Mouse (Mus musculus): ENCODE measurements around the gene Rtn3. TPM values are rescaled to one million over a fixed set of nuclear protein-coding genes. Genes with fewer than 3 reads are reported as not detected.

Gene Rtn3
- total and polyA plus RNA-seq, 2 experiments = 22.5 to 45.7 TPM

- no peaks in the 10 kb centered on the region for H3K79me2 ChIP-seq (ENCODE audit: control insufficient read depth, insufficient read depth, low read length)
- DNase-seq (ENCODE audit: extremely low read depth, low read depth, low spot score) = no peak
- 84% methylated on average over 6 of the region's 6 CpGs for WGBS
- no peaks in the 10 kb centered on the region for H3K27me3 ChIP-seq (ENCODE audit: control insufficient read depth, insufficient read depth, low read length)
- H3K4me1 ChIP-seq (ENCODE audit: control insufficient read depth, insufficient read depth, low read length) = no peaks in the 10 kb centered on the region
- H3K4me3 ChIP-seq (ENCODE audit: insufficient read depth, low read depth, low read length) = no peak overlapping the region
- H3K9ac ChIP-seq (ENCODE audit: low read depth, low read length) = no peak overlapping the region
- no peaks in the 10 kb centered on the region for H3K36me3 ChIP-seq (ENCODE audit: control insufficient read depth, insufficient read depth, low read length)
- no peak overlapping the region for H3K27ac ChIP-seq (replicated peaks; ENCODE audit: insufficient read depth, low read depth, low read length)
- no peak for TF ChIP-seq POLR2A (IDR thresholded peaks at IDR 0.05; ENCODE audit: extremely low read depth, insufficient read depth, low read length)
- TF ChIP-seq CTCF (IDR thresholded peaks at IDR 0.05; ENCODE audit: low read depth, low read length) = no peak
These were observed 94.6 kb downstream of the Rtn3 start for GRCm38 (mm10) chr19:7388488-7388887.

GRCm38 (mm10) chr19:7386042-7386441 is 97.0 kb downstream of the Rtn3 start:
- DNase-seq (ENCODE audit: extremely low read depth, low read depth, low spot score) = no peak
- no peaks in the 10 kb centered on the region for H3K27me3 ChIP-seq (ENCODE audit: control insufficient read depth, insufficient read depth, low read length)
- H3K27ac ChIP-seq (replicated peaks; ENCODE audit: insufficient read depth, low read depth, low read length) = no peak overlapping the region
- H3K79me2 ChIP-seq (ENCODE audit: control insufficient read depth, insufficient read depth, low read length) = no peaks in the 10 kb centered on the region
- H3K4me3 ChIP-seq (ENCODE audit: insufficient read depth, low read depth, low read length) = no peak overlapping the region
- no peak overlapping the region for H3K9ac ChIP-seq (ENCODE audit: low read depth, low read length)
- TF ChIP-seq CTCF (IDR thresholded peaks at IDR 0.05; ENCODE audit: low read depth, low read length) = no peak
- TF ChIP-seq POLR2A (IDR thresholded peaks at IDR 0.05; ENCODE audit: extremely low read depth, insufficient read depth, low read length) = no peak
- no peaks in the 10 kb centered on the region for H3K36me3 ChIP-seq (ENCODE audit: control insufficient read depth, insufficient read depth, low read length)
- 76% methylated on average over 2 of the region's 2 CpGs for WGBS
- no peaks in the 10 kb centered on the region; the same call in 1 of the 2 replicates for H3K4me1 ChIP-seq (ENCODE audit: control insufficient read depth, insufficient read depth, low read length)

GRCm38 (mm10) chr19:7382903-7383865 is 99.9 kb downstream of the Rtn3 start, which contains the start of gene Spindoc:
Gene Spindoc (minus strand): TSS chr19:7382994.
- peak; percentile 71 for DNase-seq (ENCODE audit: extremely low read depth, low read depth, low spot score)
- Histone ChIP-seq H3K9ac (ENCODE audit: low read depth, low read length) (peak within 1 kb of the TSS; percentile 85), H3K79me2 (ENCODE audit: control insufficient read depth, insufficient read depth, low read length) (peaks cover 2% of the 10 kb centered on the region; the same call in 1 of the 2 replicates), H3K27me3 (ENCODE audit: control insufficient read depth, insufficient read depth, low read length) (no peaks in the 10 kb centered on the region), H3K27ac (replicated peaks; ENCODE audit: insufficient read depth, low read depth, low read length) (0 out of 2 replicates have a peak within 1 kb of the TSS, but pooled peaks have one; percentile 2), H3K4me3 (ENCODE audit: insufficient read depth, low read depth, low read length) (peak within 1 kb of the TSS; percentile 87), H3K4me1 (ENCODE audit: control insufficient read depth, insufficient read depth, low read length) (no peaks in the 10 kb centered on the region; the same call in 1 of the 2 replicates), H3K36me3 (ENCODE audit: control insufficient read depth, insufficient read depth, low read length) (no peaks in the 10 kb centered on the region)
- 5% methylated on average over 52 of the region's 52 CpGs for WGBS
- TF ChIP-seq POLR2A (IDR thresholded peaks at IDR 0.05; ENCODE audit: extremely low read depth, insufficient read depth, low read length) (peak; percentile 72), CTCF (IDR thresholded peaks at IDR 0.05; ENCODE audit: low read depth, low read length) (no peak)

GRCm38 (mm10) chr19:7382248-7382902 is 100.7 kb downstream of the Rtn3 start:
- no peak for TF ChIP-seq POLR2A (IDR thresholded peaks at IDR 0.05; ENCODE audit: extremely low read depth, insufficient read depth, low read length)
- TF ChIP-seq CTCF (IDR thresholded peaks at IDR 0.05; ENCODE audit: low read depth, low read length) = no peak
- WGBS = 1% methylated on average over 59 of the region's 60 CpGs

GRCm38 (mm10) chr19:7381906-7382247 is 101.2 kb downstream of the Rtn3 start:
- Histone ChIP-seq H3K4me3 (ENCODE audit: insufficient read depth, low read depth, low read length) (peak overlapping the region; percentile 87), H3K9ac (ENCODE audit: low read depth, low read length) (peak overlapping the region; percentile 85), H3K36me3 (ENCODE audit: control insufficient read depth, insufficient read depth, low read length) (no peaks in the 10 kb centered on the region; the same call in 1 of the 2 replicates), H3K4me1 (ENCODE audit: control insufficient read depth, insufficient read depth, low read length) (no peaks in the 10 kb centered on the region; the same call in 1 of the 2 replicates), H3K79me2 (ENCODE audit: control insufficient read depth, insufficient read depth, low read length) (peaks cover 2% of the 10 kb centered on the region; the same call in 1 of the 2 replicates), H3K27me3 (ENCODE audit: control insufficient read depth, insufficient read depth, low read length) (no peaks in the 10 kb centered on the region), H3K27ac (replicated peaks; ENCODE audit: insufficient read depth, low read depth, low read length) (no peak overlapping the region)
- WGBS = 33% methylated on average over 8 of the region's 8 CpGs
- TF ChIP-seq POLR2A (IDR thresholded peaks at IDR 0.05; ENCODE audit: extremely low read depth, insufficient read depth, low read length) (no peak), CTCF (IDR thresholded peaks at IDR 0.05; ENCODE audit: low read depth, low read length) (no peak)
- DNase-seq (ENCODE audit: extremely low read depth, low read depth, low spot score) = no peak

More at GRCm38 (mm10) chr19:7382248-7382902, 100.7 kb downstream of the Rtn3 start:
- H3K36me3 ChIP-seq (ENCODE audit: control insufficient read depth, insufficient read depth, low read length) = no peaks in the 10 kb centered on the region
- H3K79me2 ChIP-seq (ENCODE audit: control insufficient read depth, insufficient read depth, low read length) = peaks cover 2% of the 10 kb centered on the region; the same call in 1 of the 2 replicates
- H3K4me1 ChIP-seq (ENCODE audit: control insufficient read depth, insufficient read depth, low read length) = no peaks in the 10 kb centered on the region; the same call in 1 of the 2 replicates
- H3K9ac ChIP-seq (ENCODE audit: low read depth, low read length) = peak overlapping the region; percentile 85
- peak overlapping the region; percentile 87 for H3K4me3 ChIP-seq (ENCODE audit: insufficient read depth, low read depth, low read length)
- DNase-seq (ENCODE audit: extremely low read depth, low read depth, low spot score) = no peak
- 0 out of 2 replicates have a peak overlapping the region, but pooled peaks have one; percentile 2 for H3K27ac ChIP-seq (replicated peaks; ENCODE audit: insufficient read depth, low read depth, low read length)
- H3K27me3 ChIP-seq (ENCODE audit: control insufficient read depth, insufficient read depth, low read length) = no peaks in the 10 kb centered on the region

Data from liver, adult 2 months (tissue).